Mouse (Mus musculus): ENCODE measurements around the gene Atp11b. TPM values are rescaled to one million over a fixed set of nuclear protein-coding genes. Genes with fewer than 3 reads are reported as not detected.

Gene Atp11b
- 31.4 and 31.7 TPM in 2 replicates for polyA plus RNA-seq (2015; fragmentation: Nextera tagmentation; extraction: Ambion mirVana)

DNA sequence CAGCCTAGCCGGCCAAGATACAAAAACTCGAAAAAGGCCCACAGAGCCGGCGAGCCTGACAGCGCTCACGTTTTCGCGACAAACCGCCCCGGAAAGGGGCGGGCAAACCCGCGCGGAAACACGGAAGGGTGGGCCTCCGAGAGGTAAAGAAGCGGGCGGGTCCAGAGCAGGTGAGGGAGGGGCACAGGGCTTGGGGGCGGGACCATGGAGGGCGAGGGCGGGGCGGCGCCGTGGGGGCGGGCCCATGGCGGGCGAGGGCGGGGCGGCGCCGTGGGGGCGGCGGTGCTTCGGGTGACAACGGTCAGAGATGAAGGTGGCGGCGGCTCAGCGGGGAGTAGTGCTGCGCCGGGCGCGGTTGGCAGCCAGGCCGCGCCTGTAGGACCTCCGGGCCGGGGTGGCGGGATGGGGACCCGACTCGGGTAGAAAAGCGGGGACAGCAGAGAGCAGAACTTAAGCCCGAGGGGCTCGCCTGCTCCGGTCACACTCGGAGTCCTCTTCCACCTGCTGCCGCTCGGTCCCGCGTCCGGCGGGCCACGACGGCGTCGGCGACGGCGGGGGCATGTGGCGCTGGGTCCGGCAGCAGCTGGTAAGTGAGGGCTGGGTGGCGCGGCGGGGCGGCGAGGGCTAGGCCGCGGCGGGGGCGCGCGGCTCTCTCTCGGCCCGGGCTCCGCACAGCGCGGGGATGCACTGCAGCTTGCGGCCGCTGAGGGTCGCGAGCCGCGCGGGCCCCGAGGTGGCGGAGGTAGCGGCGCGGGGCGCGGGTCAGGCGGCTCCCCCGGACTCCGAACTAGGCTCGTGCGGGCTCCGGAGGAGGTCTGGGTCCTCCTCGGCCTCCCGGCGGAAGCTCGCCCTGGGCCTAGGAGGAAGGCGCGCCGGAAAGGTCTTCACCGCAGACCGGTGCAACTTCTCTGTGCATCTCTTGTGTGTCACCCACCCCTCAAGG, at the start of gene Atp11b:
Gene Atp11b (plus strand): TSS at position 282 of the 943 bp plus-strand sequence.
- H3K4me1 ChIP-seq (ENCODE audit: insufficient read depth, low read length): peaks cover 10% of the 10 kb centered on the region; the same call in 1 of the 2 replicates
- WGBS: under 1% methylated on average over 100 of the region's 114 CpGs

GRCm38 (mm10) chr3:35704328-35704613, 49.6 kb upstream of the Atp11b start:
- Histone ChIP-seq H3K27ac (ENCODE audit: low read length) (no peak overlapping the region), H3K9ac (replicated peaks; ENCODE audit: low read length) (no peak overlapping the region), H3K4me1 (ENCODE audit: insufficient read depth, low read length) (no peaks in the 10 kb centered on the region), H3K36me3 (ENCODE audit: insufficient read depth, low read length) (no peaks in the 10 kb centered on the region), H3K4me2 (replicated peaks; ENCODE audit: low read depth, low read length) (no peak overlapping the region), H3K27me3 (ENCODE audit: insufficient read depth, low read length) (no peaks in the 10 kb centered on the region), H3K9me3 (ENCODE audit: low read length) (no peaks in the 10 kb centered on the region), H3K4me3 (ENCODE audit: low read length) (no peak overlapping the region)
- WGBS: 79% methylated on average over 4 of the region's 4 CpGs
- no peak for ATAC-seq (ENCODE audit: low FRiP score, low TSS enrichment)

More for the DNA sequence above, at the start of gene Atp11b:
- peak within 1 kb of the TSS; percentile 91 for H3K9ac ChIP-seq (replicated peaks; ENCODE audit: low read length)
- peak; percentile 96 for ATAC-seq (ENCODE audit: low FRiP score, low TSS enrichment)
- peak within 1 kb of the TSS; percentile 86 for H3K4me3 ChIP-seq (ENCODE audit: low read length)
- H3K9me3 ChIP-seq (ENCODE audit: low read length): no peaks in the 10 kb centered on the region
- peak within 1 kb of the TSS; percentile 94 for H3K27ac ChIP-seq (ENCODE audit: low read length)
- H3K36me3 ChIP-seq (ENCODE audit: insufficient read depth, low read length): no peaks in the 10 kb centered on the region
- peak within 1 kb of the TSS; percentile 64 for H3K4me2 ChIP-seq (replicated peaks; ENCODE audit: low read depth, low read length)
- no peaks in the 10 kb centered on the region for H3K27me3 ChIP-seq (ENCODE audit: insufficient read depth, low read length)

DNA sequence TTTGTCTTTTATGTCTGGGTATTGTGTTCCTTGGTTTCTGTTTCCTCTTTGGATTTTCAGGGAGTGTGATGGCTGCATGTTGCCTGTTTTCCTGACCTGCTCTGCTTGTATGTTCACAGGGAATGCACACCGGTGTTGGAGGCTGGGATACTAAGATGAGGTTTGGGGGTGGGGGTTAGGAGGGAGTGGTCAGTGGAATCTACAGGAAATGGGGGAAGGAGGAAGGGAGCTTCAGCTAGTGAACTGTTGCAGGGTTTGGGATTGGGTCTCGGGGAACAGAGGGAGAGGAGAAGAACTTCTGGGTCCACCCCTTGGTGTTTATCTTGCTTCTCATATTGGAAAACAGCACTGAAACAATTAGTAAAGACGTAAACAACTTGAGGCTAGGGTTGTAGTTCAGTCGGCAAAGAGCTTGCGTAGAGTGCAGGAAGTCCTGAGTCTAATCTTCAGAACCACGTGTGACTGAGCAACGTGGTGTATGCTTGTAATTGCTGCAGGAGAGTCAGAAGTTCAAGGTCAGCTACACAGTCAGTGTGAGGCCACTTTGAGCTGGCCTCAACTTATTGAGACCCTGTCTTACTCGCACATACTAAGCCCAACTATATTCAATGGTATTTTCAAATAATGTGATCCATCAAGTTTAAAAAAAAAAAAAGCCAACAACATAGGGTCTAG, 34.2 kb upstream of the Atp11b start:
- H3K36me3 ChIP-seq (ENCODE audit: insufficient read depth, low read length): no peaks in the 10 kb centered on the region
- H3K4me3 ChIP-seq (ENCODE audit: low read length): no peak overlapping the region
- 84% methylated on average over 8 of the region's 8 CpGs for WGBS
- H3K27ac ChIP-seq (ENCODE audit: low read length): no peak overlapping the region
- H3K4me1 ChIP-seq (ENCODE audit: insufficient read depth, low read length): no peaks in the 10 kb centered on the region
- no peak overlapping the region for H3K9ac ChIP-seq (replicated peaks; ENCODE audit: low read length)
- no peak overlapping the region for H3K4me2 ChIP-seq (replicated peaks; ENCODE audit: low read depth, low read length)
- no peak for ATAC-seq (ENCODE audit: low FRiP score, low TSS enrichment)
- no peaks in the 10 kb centered on the region for H3K27me3 ChIP-seq (ENCODE audit: insufficient read depth, low read length)
- H3K9me3 ChIP-seq (ENCODE audit: low read length): no peaks in the 10 kb centered on the region

DNA sequence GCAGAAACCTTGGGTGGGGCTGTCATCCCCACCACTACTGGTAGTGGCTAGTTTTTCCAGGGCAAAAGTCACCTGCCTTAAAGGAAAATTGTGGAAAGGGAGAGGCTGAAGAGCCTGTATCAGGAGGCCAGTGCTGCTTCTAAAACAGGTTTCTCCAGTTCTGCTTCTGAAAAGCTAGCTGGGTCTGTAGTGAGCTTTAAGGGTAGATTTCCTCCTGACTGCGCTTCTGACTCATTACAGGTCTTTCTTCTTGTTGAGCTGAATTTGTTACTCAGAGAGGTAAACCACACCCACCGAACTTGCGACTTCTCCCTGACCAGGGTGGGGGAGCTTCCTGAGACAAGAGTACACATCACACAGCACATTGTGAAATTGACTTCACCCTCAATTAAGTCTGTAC, 33.1 kb upstream of the Atp11b start:
- WGBS: 56% methylated on average over 3 of the region's 3 CpGs
- H3K4me1 ChIP-seq (ENCODE audit: insufficient read depth, low read length): no peaks in the 10 kb centered on the region
- no peaks in the 10 kb centered on the region for H3K27me3 ChIP-seq (ENCODE audit: insufficient read depth, low read length)
- no peak overlapping the region for H3K4me2 ChIP-seq (replicated peaks; ENCODE audit: low read depth, low read length)
- H3K27ac ChIP-seq (ENCODE audit: low read length): no peak overlapping the region
- H3K36me3 ChIP-seq (ENCODE audit: insufficient read depth, low read length): no peaks in the 10 kb centered on the region
- H3K4me3 ChIP-seq (ENCODE audit: low read length): no peak overlapping the region
- no peaks in the 10 kb centered on the region for H3K9me3 ChIP-seq (ENCODE audit: low read length)
- peak; percentile 71 for ATAC-seq (ENCODE audit: low FRiP score, low TSS enrichment)
- no peak overlapping the region for H3K9ac ChIP-seq (replicated peaks; ENCODE audit: low read length)

- Histone ChIP-seq H3K27ac (ENCODE audit: low read length) (no peak overlapping the region), H3K4me3 (ENCODE audit: low read length) (no peak overlapping the region), H3K27me3 (ENCODE audit: insufficient read depth, low read length) (no peaks in the 10 kb centered on the region), H3K4me1 (ENCODE audit: insufficient read depth, low read length) (no peaks in the 10 kb centered on the region), H3K9me3 (ENCODE audit: low read length) (no peaks in the 10 kb centered on the region), H3K4me2 (replicated peaks; ENCODE audit: low read depth, low read length) (no peak overlapping the region), H3K9ac (replicated peaks; ENCODE audit: low read length) (no peak overlapping the region), H3K36me3 (ENCODE audit: insufficient read depth, low read length) (no peaks in the 10 kb centered on the region)
- ATAC-seq (ENCODE audit: low FRiP score, low TSS enrichment): no peak
- WGBS: 65% methylated on average over 4 of the region's 4 CpGs
Measured at GRCm38 (mm10) chr3:35721818-35722446, 32.0 kb upstream of the Atp11b start.

- Histone ChIP-seq H3K4me3 (ENCODE audit: low read length) (no peak overlapping the region), H3K9me3 (ENCODE audit: low read length) (no peaks in the 10 kb centered on the region), H3K27me3 (ENCODE audit: insufficient read depth, low read length) (no peaks in the 10 kb centered on the region), H3K36me3 (ENCODE audit: insufficient read depth, low read length) (no peaks in the 10 kb centered on the region), H3K9ac (replicated peaks; ENCODE audit: low read length) (no peak overlapping the region), H3K4me2 (replicated peaks; ENCODE audit: low read depth, low read length) (no peak overlapping the region), H3K27ac (ENCODE audit: low read length) (no peak overlapping the region), H3K4me1 (ENCODE audit: insufficient read depth, low read length) (no peaks in the 10 kb centered on the region)
- no peak for ATAC-seq (ENCODE audit: low FRiP score, low TSS enrichment)
- WGBS: 92% methylated on average over 7 of the region's 7 CpGs
Measured at GRCm38 (mm10) chr3:35722811-35723210, 31.1 kb upstream of the Atp11b start.

DNA sequence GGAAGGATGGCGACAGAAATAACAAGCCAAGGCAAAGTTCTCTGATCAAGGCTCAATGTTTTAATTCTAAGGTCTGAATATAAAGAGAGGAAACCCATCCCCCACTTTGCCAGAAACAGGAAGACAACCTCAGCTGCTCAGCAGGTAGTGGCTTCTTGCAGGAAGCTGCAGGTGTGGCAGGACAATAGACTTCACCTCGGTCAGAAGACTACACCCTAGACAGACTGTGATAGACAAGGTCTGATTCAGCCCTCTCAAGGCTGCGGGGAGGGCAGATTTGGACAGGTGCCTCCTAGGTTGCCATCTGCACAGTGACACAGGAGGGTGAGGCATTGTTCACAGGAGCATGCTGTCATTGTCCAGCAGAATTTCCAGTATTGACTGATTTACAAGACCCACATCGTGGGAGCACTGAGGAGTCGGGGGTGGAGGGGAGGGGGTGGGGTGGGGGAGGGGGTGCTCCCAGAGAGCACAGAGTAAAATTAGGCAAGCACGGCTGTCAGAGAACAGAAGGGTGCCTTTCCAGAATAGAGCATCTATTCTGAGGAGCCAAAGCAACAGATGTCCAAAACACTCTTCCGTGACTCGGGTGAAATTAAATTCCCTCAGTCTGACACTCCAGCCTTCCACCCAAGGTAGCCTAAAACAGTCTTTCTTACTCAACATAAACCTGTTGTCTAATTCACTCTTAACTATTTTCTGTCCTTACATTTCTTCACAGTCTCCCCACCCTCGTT, 30.2 kb upstream of the Atp11b start:
- ATAC-seq (ENCODE audit: low FRiP score, low TSS enrichment): no peak
- H3K4me3 ChIP-seq (ENCODE audit: low read length): no peak overlapping the region
- H3K4me1 ChIP-seq (ENCODE audit: insufficient read depth, low read length): no peaks in the 10 kb centered on the region
- WGBS: 57% methylated on average over 9 of the region's 9 CpGs
- no peaks in the 10 kb centered on the region for H3K36me3 ChIP-seq (ENCODE audit: insufficient read depth, low read length)
- H3K9me3 ChIP-seq (ENCODE audit: low read length): no peaks in the 10 kb centered on the region
- no peak overlapping the region for H3K9ac ChIP-seq (replicated peaks; ENCODE audit: low read length)
- H3K27ac ChIP-seq (ENCODE audit: low read length): no peak overlapping the region
- no peak overlapping the region for H3K4me2 ChIP-seq (replicated peaks; ENCODE audit: low read depth, low read length)
- H3K27me3 ChIP-seq (ENCODE audit: insufficient read depth, low read length): no peaks in the 10 kb centered on the region

GRCm38 (mm10) chr3:35725096-35725495, 28.8 kb upstream of the Atp11b start:
- Histone ChIP-seq H3K4me3 (ENCODE audit: low read length) (no peak overlapping the region), H3K4me1 (ENCODE audit: insufficient read depth, low read length) (no peaks in the 10 kb centered on the region), H3K4me2 (replicated peaks; ENCODE audit: low read depth, low read length) (no peak overlapping the region), H3K27ac (ENCODE audit: low read length) (no peak overlapping the region), H3K9me3 (ENCODE audit: low read length) (no peaks in the 10 kb centered on the region), H3K36me3 (ENCODE audit: insufficient read depth, low read length) (no peaks in the 10 kb centered on the region), H3K9ac (replicated peaks; ENCODE audit: low read length) (no peak overlapping the region), H3K27me3 (ENCODE audit: insufficient read depth, low read length) (no peaks in the 10 kb centered on the region)
- no peak for ATAC-seq (ENCODE audit: low FRiP score, low TSS enrichment)
- 48% methylated on average over 7 of the region's 7 CpGs for WGBS

GRCm38 (mm10) chr3:35726936-35727335, 27.0 kb upstream of the Atp11b start:
- H3K9me3 ChIP-seq (ENCODE audit: low read length): no peaks in the 10 kb centered on the region
- H3K4me2 ChIP-seq (replicated peaks; ENCODE audit: low read depth, low read length): no peak overlapping the region
- H3K9ac ChIP-seq (replicated peaks; ENCODE audit: low read length): no peak overlapping the region
- 72% methylated on average over 1 of the region's 1 CpGs for WGBS
- no peaks in the 10 kb centered on the region for H3K4me1 ChIP-seq (ENCODE audit: insufficient read depth, low read length)
- no peaks in the 10 kb centered on the region for H3K27me3 ChIP-seq (ENCODE audit: insufficient read depth, low read length)
- H3K36me3 ChIP-seq (ENCODE audit: insufficient read depth, low read length): no peaks in the 10 kb centered on the region
- no peak overlapping the region for H3K4me3 ChIP-seq (ENCODE audit: low read length)
- no peak overlapping the region for H3K27ac ChIP-seq (ENCODE audit: low read length)
- ATAC-seq (ENCODE audit: low FRiP score, low TSS enrichment): no peak
